Mouse (Mus musculus): ENCODE data around the gene Smarcc1.

DNA sequence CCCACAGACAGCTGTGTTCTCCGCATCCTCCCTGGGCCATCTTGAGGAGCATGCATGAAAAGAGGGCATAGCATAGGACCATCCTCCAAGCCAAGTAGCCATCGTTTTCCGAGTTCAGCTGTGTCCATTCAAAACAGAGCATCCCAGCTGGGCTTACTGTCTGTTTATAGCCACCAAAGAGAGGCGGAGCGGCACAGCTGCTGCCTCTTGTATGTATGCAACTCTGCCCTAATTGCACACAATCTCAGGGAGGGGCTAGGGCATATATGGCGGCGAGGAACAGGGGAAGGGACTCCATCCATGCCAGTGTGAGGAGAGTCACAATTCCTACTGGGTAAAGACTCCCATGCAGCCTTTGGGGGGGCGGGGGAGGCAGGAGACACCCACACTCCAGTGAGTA is 145.7 kb downstream of the Smarcc1 start:
- TF ChIP-seq CTCF (IDR thresholded peaks at IDR 0.05; ENCODE audit: low read depth, low read length) = no peak
- TF ChIP-seq POLR2A (IDR thresholded peaks at IDR 0.05; ENCODE audit: insufficient read depth, low read length) = no peak
- no peak for TF ChIP-seq EP300 (IDR thresholded peaks at IDR 0.05; ENCODE audit: insufficient read depth, low read depth, low read length)
